Mouse (Mus musculus) heart, postnatal 25 days (tissue): ENCODE results near the gene Nlgn1. TPM values are rescaled to one million over a fixed set of nuclear protein-coding genes. Genes with fewer than 3 reads are reported as not detected.

Experiments
- DNase-seq: peaks from one replicate; pipeline ENCODE4 v3.0.0; 2022; ENCODE audit warnings: low spot score
- intact Hi-C: fragments of 180-260 bp; cut with DNase I; formaldehyde crosslinking; loops from one replicate; pipeline ENCODE4 v1.15.1; 2025
- total RNA-seq, 2 experiments: library from RNA; stranded (reverse); gene quantifications; 2 replicates each; pipeline ENCODE4 v1.2.3; 2021

Gene Nlgn1
- total RNA-seq, 2 experiments from 2014 or later = not detected

- intact Hi-C loops = no loop called here
- no peak for DNase-seq
Measured at GRCm38 (mm10) chr3:25443657-25444056, 888.6 kb downstream of the Nlgn1 start.

GRCm38 (mm10) chr3:25442617-25443016, 889.6 kb downstream of the Nlgn1 start:
- intact Hi-C loops = no loop called here

DNA sequence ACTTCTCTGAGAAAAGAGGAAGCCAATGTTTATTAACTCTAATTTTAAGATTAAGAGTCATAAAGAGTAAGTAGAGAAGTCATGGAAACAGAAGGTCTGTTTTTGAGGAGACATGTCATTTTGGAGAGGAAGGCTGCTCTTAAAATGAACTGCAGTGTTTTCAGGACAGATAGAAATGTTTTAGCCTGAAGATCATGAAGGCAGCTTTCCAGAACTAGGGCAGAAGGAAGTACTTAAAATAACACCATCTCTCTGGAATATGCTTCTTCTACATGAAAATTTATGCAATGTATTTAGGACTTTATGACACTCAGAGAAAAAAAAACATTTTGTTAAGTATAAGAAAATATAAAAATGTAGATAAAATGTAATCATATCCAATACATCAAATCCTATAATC, 905.3 kb downstream of the Nlgn1 start:
- DNase-seq = no peak
- intact Hi-C loops = no loop called here

More at GRCm38 (mm10) chr3:25442617-25443016, 889.6 kb downstream of the Nlgn1 start:
- no peak for DNase-seq

- DNase-seq = no peak
- intact Hi-C loops = no loop called here
Measured at GRCm38 (mm10) chr3:25412003-25412402, 920.3 kb downstream of the Nlgn1 start.
